Mouse (Mus musculus) lung, adult 2 months (tissue): Measurements from ENCODE around the gene Spag8.

Experiments
- CTCF ChIP-seq: fragments of 200-500 bp; IDR thresholded peaks from 2 replicates; pipeline ENCODE4 v1.5.1; 2011; ENCODE audit warnings: mild to moderate bottlenecking, low read length, control low read depth; ENCODE audit not compliant: insufficient read depth
- POLR2A ChIP-seq: fragments of 200-500 bp; IDR thresholded peaks from 2 replicates; pipeline ENCODE4 v1.6.1; 2011; ENCODE audit warnings: low read depth, mild to moderate bottlenecking, control low read depth, low read length, borderline replicate concordance; ENCODE audit errors: extremely low read depth

DNA sequence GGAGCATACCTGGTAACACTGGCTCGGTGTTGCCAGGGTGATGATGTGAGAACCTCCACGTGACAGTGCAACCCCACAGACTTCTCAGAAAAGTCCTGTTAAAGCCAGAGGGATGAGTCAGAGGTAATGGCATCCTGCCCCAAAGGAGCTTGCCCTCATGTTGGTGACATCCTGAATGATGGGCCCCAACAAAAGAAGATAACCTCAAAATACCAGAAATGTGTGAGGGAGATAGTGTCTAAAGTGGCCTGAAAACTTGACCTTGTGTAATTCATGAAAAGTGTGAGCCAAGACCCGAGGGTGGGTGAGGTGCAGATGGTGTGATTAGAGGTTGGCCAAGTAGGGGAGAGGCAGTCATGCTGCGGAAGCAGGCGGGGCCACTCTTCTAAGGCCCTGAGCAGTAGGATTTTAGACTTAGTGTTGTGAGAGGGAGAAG lies 40.4 kb upstream of the Spag8 start:
- TF ChIP-seq CTCF (no peak), POLR2A (no peak)
